Mouse (Mus musculus): ENCODE results near the gene Wdr46.
"Not testable (repeated sequence)": the region's sequence is repeated elsewhere in the genome, so short reads cannot be mapped to it uniquely, and the experiment has no call there.

DNA sequence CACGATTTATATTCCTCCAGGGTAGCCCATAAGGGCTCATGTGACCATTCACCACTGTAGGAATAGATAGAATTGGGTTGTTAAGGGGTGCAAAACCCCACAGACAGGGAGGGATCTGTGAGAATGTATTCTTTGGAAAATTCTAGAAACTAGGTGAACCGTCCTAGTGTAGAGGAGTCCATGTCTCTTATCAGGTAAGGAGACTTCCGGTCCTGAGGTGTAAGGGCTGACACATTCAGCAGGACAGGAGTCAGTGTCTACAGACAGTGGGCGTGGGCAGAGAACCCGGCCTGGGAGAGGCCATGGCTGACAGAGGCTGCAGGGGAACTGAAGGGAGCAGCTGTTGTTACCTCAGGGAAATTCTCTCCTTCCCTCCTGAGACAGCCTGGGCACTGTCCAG is 58.2 kb downstream of the Wdr46 start:
- not testable (repeated sequence) for TF ChIP-seq CTCF, POLR2A (IDR thresholded peaks at IDR 0.05; ENCODE audit: insufficient read depth, low read depth, low read length)
